Mouse (Mus musculus): ENCODE results near the gene Prkag2.

Gene Prkag2

GRCm38 (mm10) chr5:24991575-24991974 lies 108.9 kb downstream of the Prkag2 start:
- DNase-seq = no peak

GRCm38 (mm10) chr5:24990460-24990859 lies 110.0 kb downstream of the Prkag2 start:
- DNase-seq = no peak

- DNase-seq = peak; percentile 93
Observed at GRCm38 (mm10) chr5:24989683-24990082, 110.8 kb downstream of the Prkag2 start.

GRCm38 (mm10) chr5:24986956-24987355 lies 113.5 kb downstream of the Prkag2 start:
- DNase-seq = no peak

GRCm38 (mm10) chr5:24986204-24986940 lies 114.1 kb downstream of the Prkag2 start:
- DNase-seq = no peak

GRCm38 (mm10) chr5:24985434-24986176 lies 114.8 kb downstream of the Prkag2 start:
- peak; percentile 94 for DNase-seq

- DNase-seq = no peak
Observed at GRCm38 (mm10) chr5:24984157-24984556, 116.3 kb downstream of the Prkag2 start.

GRCm38 (mm10) chr5:24983539-24983938 lies 116.9 kb downstream of the Prkag2 start:
- peak; percentile 93 for DNase-seq

GRCm38 (mm10) chr5:24982258-24982657 lies 118.2 kb downstream of the Prkag2 start:
- DNase-seq = peak; percentile 96

- peak; percentile 96 for DNase-seq
Observed at GRCm38 (mm10) chr5:24981765-24982164, 118.7 kb downstream of the Prkag2 start.

- no peak for DNase-seq
Observed at GRCm38 (mm10) chr5:24979968-24980345, 120.5 kb downstream of the Prkag2 start.

- no peak for DNase-seq
Observed at GRCm38 (mm10) chr5:24979312-24979967, 121.0 kb downstream of the Prkag2 start.

- peak; percentile 94 for DNase-seq
Observed at GRCm38 (mm10) chr5:24976907-24977306, 123.5 kb downstream of the Prkag2 start.

GRCm38 (mm10) chr5:24976236-24976635 lies 124.2 kb downstream of the Prkag2 start:
- no peak for DNase-seq

- DNase-seq = no peak
Observed at GRCm38 (mm10) chr5:24975100-24975499, 125.3 kb downstream of the Prkag2 start.

GRCm38 (mm10) chr5:24973672-24974225 lies 126.7 kb downstream of the Prkag2 start:
- no peak for DNase-seq

- peak; percentile 99 for DNase-seq
Observed at GRCm38 (mm10) chr5:24973228-24973627, 127.2 kb downstream of the Prkag2 start.

- DNase-seq = no peak
Observed at GRCm38 (mm10) chr5:24970552-24971275, 129.7 kb downstream of the Prkag2 start.

- no peak for DNase-seq
Observed at GRCm38 (mm10) chr5:24969241-24969880, 131.1 kb downstream of the Prkag2 start.

GRCm38 (mm10) chr5:24968792-24969191 lies 131.7 kb downstream of the Prkag2 start:
- DNase-seq = peak; percentile 85

GRCm38 (mm10) chr5:24967898-24968535 lies 132.4 kb downstream of the Prkag2 start:
- no peak for DNase-seq

- DNase-seq = peak; percentile 98
Observed at GRCm38 (mm10) chr5:24963776-24964175, 136.7 kb downstream of the Prkag2 start.
